ENCODE assay signal across 8 mouse cellular contexts in genomic region chr7:82260210-82260609, GRCm38 (mm10).
A peak's percentile ranks its signal among the peaks of the same experiment; 100 is the strongest.
DNase-seq lines count a peak whose midpoint lies in the region; ATAC-seq and TF ChIP-seq lines count a peak whose summit lies in the region.

No protein-coding gene starts in this region.

- TF ChIP-seq CTCF in forebrain, postnatal 0 days (IDR thresholded peaks at IDR 0.05; ENCODE audit: low read depth): peak; percentile 72
- peak; percentile 71 for TF ChIP-seq CTCF in liver, embryonic 14.5 days (IDR thresholded peaks at IDR 0.05; ENCODE audit: low read depth)
- TF ChIP-seq CTCF in lung, postnatal 0 days (IDR thresholded peaks at IDR 0.05): peak; percentile 79

- H3K36me3 ChIP-seq in forebrain, postnatal 0 days (ENCODE audit: insufficient read depth): no peaks in the 10 kb centered on the region
- H3K36me3 ChIP-seq in forebrain, embryonic 10.5 days (replicated peaks): no peaks in the 10 kb centered on the region
- no peaks in the 10 kb centered on the region for H3K36me3 ChIP-seq in liver, embryonic 14.5 days (replicated peaks; ENCODE audit: control insufficient read depth, insufficient read depth, low read depth)
- no peaks in the 10 kb centered on the region for H3K36me3 ChIP-seq in liver, embryonic 11.5 days (ENCODE audit: control insufficient read depth, insufficient read depth, low read length)
- H3K36me3 ChIP-seq in embryonic facial prominence, embryonic 11.5 days (replicated peaks; ENCODE audit: control insufficient read depth, insufficient read depth, low read depth, low read length): no peaks in the 10 kb centered on the region
- no peaks in the 10 kb centered on the region for H3K36me3 ChIP-seq in lung, postnatal 0 days (ENCODE audit: insufficient read depth, low read length)

- DNase-seq in forebrain, postnatal 0 days: peak; percentile 52
- DNase-seq in forebrain, embryonic 10.5 days (ENCODE audit: extremely low spot score, low spot score): no peak
- peak in 1 of 3 experiments; percentile 9 for DNase-seq in liver, embryonic 14.5 days (ENCODE audit: low read depth in 3 of 3, low spot score in 3 of 3)
- no peak for DNase-seq in liver, embryonic 11.5 days (ENCODE audit: low spot score)
- peak; percentile 17 to 36 for DNase-seq in adrenal gland, adult 18-20 months (ENCODE audit: low spot score in 2 of 2)
- DNase-seq in embryonic facial prominence, embryonic 11.5 days (ENCODE audit: low spot score): peak; percentile 67
- peak; percentile 22 for DNase-seq in lung, postnatal 0 days (ENCODE audit: low spot score)
- peak; percentile 55 to 61 for DNase-seq in thymus, postnatal 36 days

- no peaks in the 10 kb centered on the region for H3K4me1 ChIP-seq in forebrain, postnatal 0 days (ENCODE audit: insufficient read depth)
- H3K4me1 ChIP-seq in forebrain, embryonic 10.5 days: no peaks in the 10 kb centered on the region
- H3K4me1 ChIP-seq in liver, embryonic 14.5 days (replicated peaks; ENCODE audit: control insufficient read depth in 2 of 2, insufficient read depth in 2 of 2, low read length in 1 of 2): no peaks in the 10 kb centered on the region
- H3K4me1 ChIP-seq in liver, embryonic 11.5 days (replicated peaks; ENCODE audit: control insufficient read depth, insufficient read depth, low read length): no peaks in the 10 kb centered on the region
- H3K4me1 ChIP-seq in embryonic facial prominence, embryonic 11.5 days (ENCODE audit: control insufficient read depth, insufficient read depth, low read length): no peaks in the 10 kb centered on the region
- no peaks in the 10 kb centered on the region for H3K4me1 ChIP-seq in lung, postnatal 0 days (ENCODE audit: insufficient read depth, low read depth, low read length)

- no peaks in the 10 kb centered on the region for H3K9me3 ChIP-seq in forebrain, postnatal 0 days (ENCODE audit: low read length)
- no peaks in the 10 kb centered on the region for H3K9me3 ChIP-seq in forebrain, embryonic 10.5 days
- H3K9me3 ChIP-seq in liver, embryonic 14.5 days (ENCODE audit: control insufficient read depth, low read length): no peaks in the 10 kb centered on the region
- H3K9me3 ChIP-seq in liver, embryonic 11.5 days (ENCODE audit: control insufficient read depth, low read length): no peaks in the 10 kb centered on the region
- H3K9me3 ChIP-seq in embryonic facial prominence, embryonic 11.5 days (replicated peaks; ENCODE audit: control insufficient read depth, low read length): no peaks in the 10 kb centered on the region
- H3K9me3 ChIP-seq in lung, postnatal 0 days (ENCODE audit: low read length): no peaks in the 10 kb centered on the region

- no peak overlapping the region for H3K4me3 ChIP-seq in forebrain, postnatal 0 days (ENCODE audit: low read depth, low read length)
- no peak overlapping the region for H3K4me3 ChIP-seq in forebrain, embryonic 10.5 days
- no peak overlapping the region for H3K4me3 ChIP-seq in liver, embryonic 14.5 days (ENCODE audit: insufficient read depth in 1 of 2, low read depth in 2 of 2, low read length in 2 of 2)
- H3K4me3 ChIP-seq in liver, embryonic 11.5 days (ENCODE audit: low read depth, low read length): no peak overlapping the region
- no peak overlapping the region for H3K4me3 ChIP-seq in embryonic facial prominence, embryonic 11.5 days (ENCODE audit: low read depth, low read length)
- no peak overlapping the region for H3K4me3 ChIP-seq in lung, postnatal 0 days (ENCODE audit: low read depth, low read length)

- H3K9ac ChIP-seq in forebrain, postnatal 0 days: no peak overlapping the region
- H3K9ac ChIP-seq in liver, embryonic 14.5 days (replicated peaks): no peak overlapping the region
- H3K9ac ChIP-seq in liver, embryonic 11.5 days (ENCODE audit: low read depth, low read length): no peak overlapping the region
- no peak overlapping the region for H3K9ac ChIP-seq in embryonic facial prominence, embryonic 11.5 days (replicated peaks; ENCODE audit: low read length)
- no peak overlapping the region for H3K9ac ChIP-seq in lung, postnatal 0 days (replicated peaks; ENCODE audit: low read depth)

- ATAC-seq in forebrain, postnatal 0 days: no peak
- ATAC-seq in liver, embryonic 14.5 days (ENCODE audit: insufficient read depth): no peak
- ATAC-seq in liver, embryonic 11.5 days (replicated peaks; ENCODE audit: low FRiP score): no peak
- no peak for ATAC-seq in embryonic facial prominence, embryonic 11.5 days (replicated peaks; ENCODE audit: insufficient number of reproducible peaks, low FRiP score, low TSS enrichment, low read depth)
- no peak for ATAC-seq in lung, postnatal 0 days

- no peak overlapping the region for H3K4me2 ChIP-seq in forebrain, postnatal 0 days (ENCODE audit: low read depth)
- no peak overlapping the region for H3K4me2 ChIP-seq in liver, embryonic 14.5 days (ENCODE audit: low read depth)
- no peak overlapping the region for H3K4me2 ChIP-seq in liver, embryonic 11.5 days
- no peak overlapping the region for H3K4me2 ChIP-seq in embryonic facial prominence, embryonic 11.5 days (ENCODE audit: low read depth, low read length)
- H3K4me2 ChIP-seq in lung, postnatal 0 days (replicated peaks; ENCODE audit: low read depth, low read length): no peak overlapping the region

- no peaks in the 10 kb centered on the region for H3K27me3 ChIP-seq in forebrain, postnatal 0 days (ENCODE audit: insufficient read depth, low read length)
- no peaks in the 10 kb centered on the region for H3K27me3 ChIP-seq in forebrain, embryonic 10.5 days (ENCODE audit: poor library complexity, severe bottlenecking)
- no peaks in the 10 kb centered on the region for H3K27me3 ChIP-seq in liver, embryonic 14.5 days (ENCODE audit: control insufficient read depth, insufficient read depth, low read length)
- no peaks in the 10 kb centered on the region for H3K27me3 ChIP-seq in liver, embryonic 11.5 days (replicated peaks; ENCODE audit: control insufficient read depth, insufficient read depth, low read length)
- H3K27me3 ChIP-seq in embryonic facial prominence, embryonic 11.5 days (ENCODE audit: control insufficient read depth, insufficient read depth, low read length): no peaks in the 10 kb centered on the region
- no peaks in the 10 kb centered on the region for H3K27me3 ChIP-seq in lung, postnatal 0 days (replicated peaks; ENCODE audit: insufficient read depth, low read length)

- WGBS in forebrain, postnatal 0 days: 71% methylated on average over 6 of the region's 6 CpGs
- 67% methylated on average over 6 of the region's 6 CpGs for WGBS in forebrain, embryonic 10.5 days
- WGBS in liver, embryonic 14.5 days (ENCODE audit: insufficient replicate concordance): 43% methylated on average over 6 of the region's 6 CpGs
- WGBS in liver, embryonic 11.5 days: 71% methylated on average over 6 of the region's 6 CpGs
- WGBS in embryonic facial prominence, embryonic 11.5 days: 67% methylated on average over 6 of the region's 6 CpGs
- 67% methylated on average over 6 of the region's 6 CpGs for WGBS in lung, postnatal 0 days

- TF ChIP-seq EP300 in liver, embryonic 14.5 days (IDR thresholded peaks at IDR 0.05; ENCODE audit: low read depth): no peak
- no peak for TF ChIP-seq EP300 in lung, postnatal 0 days (IDR thresholded peaks at IDR 0.05)

- no peak overlapping the region for H3K27ac ChIP-seq in forebrain, postnatal 0 days (ENCODE audit: low read depth, low read length)
- H3K27ac ChIP-seq in forebrain, embryonic 10.5 days: no peak overlapping the region
- no peak overlapping the region for H3K27ac ChIP-seq in liver, embryonic 14.5 days
- no peak overlapping the region for H3K27ac ChIP-seq in liver, embryonic 11.5 days (ENCODE audit: low read depth, low read length)
- H3K27ac ChIP-seq in embryonic facial prominence, embryonic 11.5 days (replicated peaks; ENCODE audit: low read depth, low read length): no peak overlapping the region
- no peak overlapping the region for H3K27ac ChIP-seq in lung, postnatal 0 days (ENCODE audit: low read length)

Comparison
In these comparisons a context has a peak if more than half of its experiments do, and no peak if none do; other contexts are left out.
1. DNase-seq: peak in forebrain, postnatal 0 days (single experiment), adrenal gland, adult 18-20 months (2 of 2), embryonic facial prominence, embryonic 11.5 days (single experiment), lung, postnatal 0 days (single experiment) and thymus, postnatal 36 days (2 of 2); none in forebrain, embryonic 10.5 days (single experiment) and liver, embryonic 11.5 days (single experiment).
2. Peak in every context shown above with its lines, with median percentiles within 50 percentile points of each other: CTCF ChIP-seq.